Mouse (Mus musculus) CH12F3 (cell line): Measurements from ENCODE around the gene Zdhhc20.

Source experiments
- in situ Hi-C: fragments of 300-500 bp; cut with MboI; formaldehyde crosslinking; loops from 2 replicates; pipeline ENCODE4 v1.14.3; 2020; ENCODE audit warnings: low sequenced_read_pairs

The Zdhhc20 gene

GRCm38 (mm10) chr14:57825788-57826751 is 64.0 kb downstream of the Zdhhc20 start, which contains the start of the genes Ska3 and Mrpl57:
Gene Ska3 (minus strand): TSS chr14:57826185.
Gene Mrpl57 (plus strand): TSS chr14:57826234.
- in situ Hi-C loops = no loop called here

- in situ Hi-C loops = no loop called here
Measured at GRCm38 (mm10) chr14:57820839-57821238, 69.2 kb downstream of the Zdhhc20 start.

GRCm38 (mm10) chr14:57811844-57812243 is 78.2 kb downstream of the Zdhhc20 start:
- in situ Hi-C loops = no loop called here

GRCm38 (mm10) chr14:57810886-57811285 is 79.2 kb downstream of the Zdhhc20 start:
- in situ Hi-C loops = no loop called here

- in situ Hi-C loops = no loop called here
Measured at GRCm38 (mm10) chr14:57808558-57808957, 81.5 kb downstream of the Zdhhc20 start.

GRCm38 (mm10) chr14:57803731-57804130 is 86.3 kb downstream of the Zdhhc20 start:
- in situ Hi-C loops = no loop called here

GRCm38 (mm10) chr14:57797991-57798931 is 91.8 kb downstream of the Zdhhc20 start, which contains the start of gene Sap18:
Gene Sap18 (plus strand): TSS chr14:57798180.
- in situ Hi-C loops = no loop called here

- in situ Hi-C loops = no loop called here
Measured at GRCm38 (mm10) chr14:57797551-57797950, 92.5 kb downstream of the Zdhhc20 start.

- in situ Hi-C loops = no loop called here
Measured at GRCm38 (mm10) chr14:57791171-57791570, 98.9 kb downstream of the Zdhhc20 start.

- in situ Hi-C loops = no loop called here
Measured at GRCm38 (mm10) chr14:57789759-57790158, 100.3 kb downstream of the Zdhhc20 start.

- in situ Hi-C loops = no loop called here
Measured at GRCm38 (mm10) chr14:57789311-57789710, 100.8 kb downstream of the Zdhhc20 start.

- in situ Hi-C loops = no loop called here
Measured at GRCm38 (mm10) chr14:57787406-57787805, 102.7 kb downstream of the Zdhhc20 start.
